9 mouse cellular contexts compared by ENCODE assay signal in genomic region chr7:82119266-82119665, GRCm38 (mm10). TPM values are rescaled to one million over a fixed set of nuclear protein-coding genes. Genes with fewer than 3 reads are reported as not detected.
DNase-seq lines count a peak whose midpoint lies in the region; ATAC-seq and TF ChIP-seq lines count a peak whose summit lies in the region.
"Had no signal": no experiment of that assay in that cellular context is flagged by ENCODE, and none has a peak within 500 bp of the region (broad histone marks: within the 10 kb centered on the region; RNA-seq: fewer than 3 reads in every experiment).

No protein-coding gene starts in this region.

- no peak overlapping the region for H3K9ac ChIP-seq in forebrain, embryonic 11.5 days (ENCODE audit: low read length)
- no peak overlapping the region for H3K9ac ChIP-seq in hindbrain, embryonic 13.5 days
- H3K9ac ChIP-seq: limb, embryonic 13.5 days had no signal

- no peaks in the 10 kb centered on the region for H3K9me3 ChIP-seq in G1E (replicated peaks)
- H3K9me3 ChIP-seq in forebrain, embryonic 11.5 days (ENCODE audit: control insufficient read depth, low read length), result no peaks in the 10 kb centered on the region
- no peaks in the 10 kb centered on the region for H3K9me3 ChIP-seq in hindbrain, embryonic 13.5 days
- H3K9me3 ChIP-seq: limb, embryonic 13.5 days had no signal

- no peak overlapping the region for H3K4me3 ChIP-seq in G1E (ENCODE audit: low read depth, low read length)
- no peak overlapping the region for H3K4me3 ChIP-seq in forebrain, embryonic 11.5 days (ENCODE audit: low read depth, low read length)
- H3K4me3 ChIP-seq in hindbrain, embryonic 13.5 days, result no peak overlapping the region
- H3K4me3 ChIP-seq: limb, embryonic 13.5 days had no signal

- no peaks in the 10 kb centered on the region for H3K27me3 ChIP-seq in G1E (ENCODE audit: insufficient read depth, low read length)
- H3K27me3 ChIP-seq in forebrain, embryonic 11.5 days (ENCODE audit: control insufficient read depth, insufficient read depth, low read length), result no peaks in the 10 kb centered on the region
- H3K27me3 ChIP-seq in hindbrain, embryonic 13.5 days, result no peaks in the 10 kb centered on the region
- H3K27me3 ChIP-seq: limb, embryonic 13.5 days had no signal

- H3K27ac ChIP-seq in forebrain, embryonic 11.5 days (ENCODE audit: low read depth, low read length), result no peak overlapping the region
- H3K27ac ChIP-seq in hindbrain, embryonic 13.5 days, result no peak overlapping the region
- H3K27ac ChIP-seq: limb, embryonic 13.5 days had no signal

- ATAC-seq in G1E (ENCODE audit: extremely low read depth, insufficient number of reproducible peaks, low FRiP score, poor library complexity, severe bottlenecking), result no peak
- peak; percentile 61; the same call in 1 of the 2 replicates for ATAC-seq in forebrain, embryonic 11.5 days (replicated peaks; ENCODE audit: low FRiP score)
- ATAC-seq in hindbrain, embryonic 13.5 days (ENCODE audit: low FRiP score), result peak; percentile 74; the same call in 1 of the 2 replicates

- H3K4me1 ChIP-seq in G1E (ENCODE audit: insufficient read depth, low read depth, low read length), result no peaks in the 10 kb centered on the region
- H3K4me1 ChIP-seq in forebrain, embryonic 11.5 days (replicated peaks; ENCODE audit: control insufficient read depth, insufficient read depth, low read length), result no peaks in the 10 kb centered on the region
- no peaks in the 10 kb centered on the region for H3K4me1 ChIP-seq in hindbrain, embryonic 13.5 days (replicated peaks)

- TF ChIP-seq CTCF in G1E (IDR thresholded peaks at IDR 0.05; ENCODE audit: low read depth, low read length), result peak; percentile 6; the same call in 1 of the 2 replicates

- H3K4me2 ChIP-seq in forebrain, embryonic 11.5 days (ENCODE audit: low read depth, low read length, severe bottlenecking), result no peak overlapping the region
- no peak overlapping the region for H3K4me2 ChIP-seq in hindbrain, embryonic 13.5 days
- H3K4me2 ChIP-seq: limb, embryonic 13.5 days had no signal

- DNase-seq in G1E (ENCODE audit: low spot score), result no peak
- peak; percentile 62 for DNase-seq in brain, embryonic 18.5 days (ENCODE audit: low read depth, low spot score)
- DNase-seq in forebrain, embryonic 11.5 days (ENCODE audit: low spot score), result peak; percentile 77
- peak; percentile 84 for DNase-seq in layer of hippocampus, adult 9-11 months
- DNase-seq in lung, postnatal 14 days, result peak; percentile 83
- peak; percentile 81 for DNase-seq in right cerebral cortex, adult 18-20 months
- peak; percentile 74 for DNase-seq in urinary bladder, postnatal 25 days (ENCODE audit: low spot score)

- WGBS in forebrain, embryonic 11.5 days, result 16% methylated on average over 2 of the region's 2 CpGs
- WGBS in hindbrain, embryonic 13.5 days, result 19% methylated on average over 2 of the region's 2 CpGs

- no peaks in the 10 kb centered on the region for H3K36me3 ChIP-seq in G1E (replicated peaks)
- H3K36me3 ChIP-seq in forebrain, embryonic 11.5 days (ENCODE audit: control insufficient read depth, insufficient read depth, low read length), result no peaks in the 10 kb centered on the region
- no peaks in the 10 kb centered on the region for H3K36me3 ChIP-seq in hindbrain, embryonic 13.5 days
- H3K36me3 ChIP-seq: limb, embryonic 13.5 days had no signal

RNA-seq across cellular contexts. Expression of gene Sh3gl3, which starts 54.4 kb away (rescaled TPM):
- total RNA-seq in G1E (2014; fragmentation: Nextera tagmentation) (not detected in 2 replicates), G1E (2017) (0.22 TPM in 1 of 2 replicates, not detected in the other)
- not detected in 2 replicates for polyA plus RNA-seq in G1E (2012)
- 13.8 and 15.4 TPM in 2 replicates for polyA plus RNA-seq in forebrain, embryonic 11.5 days (2014; fragmentation: Nextera tagmentation; extraction: Ambion mirVana)
- 53.4 and 56.7 TPM in 2 replicates for polyA plus RNA-seq in hindbrain, embryonic 13.5 days (2015; fragmentation: Nextera tagmentation; extraction: Ambion mirVana)

Comparison
In these comparisons a context has a peak if more than half of its experiments do, and no peak if none do; other contexts are left out.
1. RNA of gene Sh3gl3, which starts 54.4 kb away (polyA plus RNA-seq): 53.4 to 56.7 TPM in hindbrain, embryonic 13.5 days and 13.8 to 15.4 TPM in forebrain, embryonic 11.5 days; not detected in G1E; every median in the first group is over 10 times any median in the second.